Mouse (Mus musculus) layer of hippocampus, postnatal 36 days (tissue): ENCODE data around the gene Sarnp. TPM values are rescaled to one million over a fixed set of nuclear protein-coding genes. Genes with fewer than 3 reads are reported as not detected.
"Not testable (repeated sequence)": the region's sequence is repeated elsewhere in the genome, so short reads cannot be mapped to it uniquely, and the experiment has no call there.

Source experiments
- DNase-seq, 2 experiments: peaks; one replicate each; pipeline ENCODE4 v3.0.0; 2022
- total RNA-seq, 2 experiments: library from RNA; stranded (reverse); gene quantifications; 2 replicates each; pipeline ENCODE4 v1.2.3; 2021

Sarnp gene
- total RNA-seq, 2 experiments from 2014 or later: 38.9 to 39.5 TPM

DNA sequence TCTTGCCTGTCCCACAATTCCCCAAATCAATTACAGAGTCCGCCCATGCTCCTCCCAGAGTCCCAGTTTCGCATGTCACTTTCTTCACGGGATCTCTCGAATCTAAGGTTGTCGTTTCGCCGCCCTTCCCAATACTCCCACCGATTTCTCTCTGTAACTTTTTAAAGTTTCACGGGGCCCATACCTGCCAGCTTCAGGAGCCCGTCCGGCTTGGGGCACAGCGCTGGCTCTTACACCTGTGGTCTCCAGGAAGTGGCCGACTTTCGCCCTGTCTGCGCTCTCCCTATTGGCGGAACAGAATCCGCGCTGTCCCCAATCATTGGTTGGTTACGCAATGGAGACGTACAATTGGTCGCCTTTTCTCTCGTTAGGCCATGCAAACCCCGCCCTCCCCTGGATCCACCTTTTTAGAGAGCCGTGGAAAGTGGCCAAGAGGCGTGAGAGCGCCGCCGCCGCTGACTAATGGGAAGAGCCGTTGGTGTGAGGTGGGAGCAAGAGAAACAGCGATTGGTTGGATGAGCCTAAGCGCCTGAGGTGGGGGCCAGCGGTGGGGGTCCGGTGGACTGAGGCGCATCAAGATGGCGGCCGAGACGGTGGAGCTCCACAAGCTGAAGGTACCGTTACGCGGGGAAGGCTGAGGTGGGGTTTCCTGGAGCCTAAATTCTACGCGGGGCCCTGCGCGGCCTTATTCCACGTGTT lies 4.4 kb downstream of the Sarnp start, which contains the start of gene Ormdl2:
TSS of gene Ormdl2 (minus strand) at position 288 of the 699 bp plus-strand sequence.
- peak; percentile 98 to 99 for DNase-seq

DNA sequence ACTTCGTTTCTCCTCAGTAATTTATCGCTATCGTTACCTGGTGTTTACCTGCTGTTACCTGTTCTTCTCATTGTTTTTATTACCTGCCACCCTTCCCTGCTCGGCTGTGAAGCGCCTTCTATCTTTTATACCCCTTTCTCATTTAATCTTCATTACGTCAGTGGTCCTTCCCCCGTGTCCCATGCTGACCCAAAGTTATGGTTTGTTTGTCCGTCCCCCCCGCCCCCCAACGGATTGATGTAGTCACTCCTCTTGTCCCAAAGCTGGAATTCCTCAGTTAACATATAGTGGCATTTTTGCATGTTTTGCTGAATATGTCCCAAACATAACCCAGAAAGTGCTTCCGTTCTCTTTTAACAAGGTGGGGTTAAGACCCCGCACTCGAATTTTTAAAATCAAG lies 5.0 kb downstream of the Sarnp start:
- DNase-seq: no peak

DNA sequence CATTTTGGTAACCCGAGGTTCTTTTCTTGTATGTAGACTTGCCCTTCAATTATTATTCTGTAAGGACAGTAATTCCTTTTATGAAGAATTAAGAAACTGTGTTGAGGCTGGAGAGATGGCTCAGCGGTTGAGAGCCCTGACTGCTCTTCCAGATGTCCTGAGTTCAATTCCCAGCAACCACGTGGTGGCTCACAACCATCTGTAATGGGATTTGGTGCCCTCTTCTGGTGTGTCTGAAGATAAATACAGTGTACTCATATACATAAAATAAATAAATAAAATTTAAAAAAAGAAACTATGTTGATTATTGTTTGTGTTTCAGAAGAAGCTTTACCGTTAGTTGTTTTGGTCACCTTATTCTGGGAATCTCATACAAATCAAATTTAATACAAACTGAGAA lies 6.0 kb downstream of the Sarnp start:
- DNase-seq: not testable (repeated sequence)

DNA sequence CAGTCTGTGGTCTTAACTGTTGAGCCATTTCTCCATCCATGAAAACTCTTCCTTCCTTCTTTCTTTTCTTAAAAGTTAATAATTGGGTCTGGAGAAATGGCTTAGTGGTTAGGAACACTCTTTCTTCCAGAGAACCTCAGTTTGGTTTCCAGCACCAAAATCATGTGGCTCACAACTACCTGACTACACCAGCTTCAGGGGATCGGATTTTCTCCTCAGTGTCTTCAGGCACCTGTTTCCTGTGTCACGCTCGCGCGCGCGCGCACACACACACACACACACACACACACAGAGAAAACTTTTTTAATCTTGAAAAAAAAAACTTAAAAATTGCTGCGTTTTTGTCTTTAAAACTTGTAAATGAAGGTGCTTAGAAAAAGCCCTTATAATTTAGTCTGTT lies 6.7 kb downstream of the Sarnp start:
- no peak for DNase-seq

DNA sequence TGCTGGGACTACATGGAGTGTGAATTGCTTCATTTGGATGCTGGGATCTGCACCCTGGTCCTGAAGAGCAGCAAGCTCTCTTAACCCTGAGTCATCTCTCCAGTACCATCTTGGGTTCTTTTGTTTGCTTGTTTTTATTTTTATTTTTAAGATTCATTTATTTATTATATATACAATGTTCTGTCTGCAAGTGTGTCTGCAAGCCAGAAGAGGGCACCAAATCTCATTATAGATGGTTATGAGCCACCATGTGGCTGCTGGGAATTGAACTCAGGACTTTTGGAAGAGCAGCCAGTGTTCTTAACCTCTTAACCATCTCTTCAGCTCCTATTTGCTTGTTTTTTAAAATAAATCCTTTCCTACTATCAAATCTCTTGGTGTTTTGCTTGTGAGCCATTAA lies 20.3 kb downstream of the Sarnp start:
- no peak for DNase-seq

DNA sequence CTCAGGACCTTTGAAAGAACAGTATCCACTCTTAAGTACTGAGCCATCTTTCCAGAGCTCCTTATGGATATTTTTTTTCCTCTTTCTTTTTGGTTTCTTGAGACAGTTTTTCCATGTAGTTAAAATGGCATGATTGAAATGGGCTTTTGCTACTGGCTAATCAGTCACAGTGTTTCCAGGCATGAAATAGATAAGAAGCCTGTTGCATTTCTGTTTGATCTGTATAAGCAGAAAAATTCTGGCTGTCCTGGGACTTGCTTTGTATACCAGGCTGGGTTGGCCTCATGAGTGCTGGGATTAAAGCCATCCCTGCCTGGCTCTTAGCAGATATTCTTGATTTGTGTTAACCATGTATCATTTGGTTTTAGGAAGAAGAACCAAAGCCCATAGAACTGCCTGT lies 22.3 kb downstream of the Sarnp start:
- DNase-seq: no peak

DNA sequence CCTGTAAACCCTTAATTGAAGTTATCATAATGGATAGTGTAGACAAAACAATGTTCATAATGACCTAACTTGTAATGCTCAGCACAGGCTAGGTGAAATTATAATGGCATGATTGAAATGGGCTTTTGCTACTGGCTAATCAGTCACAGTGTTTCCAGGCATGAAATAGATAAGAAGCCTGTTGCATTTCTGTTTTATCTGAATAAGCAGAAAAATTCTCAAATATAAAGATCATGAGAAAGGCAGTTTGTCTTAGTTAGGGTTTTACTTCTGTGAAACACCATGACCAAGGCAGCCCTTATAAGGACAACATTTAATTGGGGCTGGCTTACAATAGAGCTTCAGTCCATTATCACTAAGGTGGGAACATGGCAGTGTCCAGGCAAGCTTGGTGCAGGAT lies 23.5 kb downstream of the Sarnp start:
- DNase-seq: no peak

DNA sequence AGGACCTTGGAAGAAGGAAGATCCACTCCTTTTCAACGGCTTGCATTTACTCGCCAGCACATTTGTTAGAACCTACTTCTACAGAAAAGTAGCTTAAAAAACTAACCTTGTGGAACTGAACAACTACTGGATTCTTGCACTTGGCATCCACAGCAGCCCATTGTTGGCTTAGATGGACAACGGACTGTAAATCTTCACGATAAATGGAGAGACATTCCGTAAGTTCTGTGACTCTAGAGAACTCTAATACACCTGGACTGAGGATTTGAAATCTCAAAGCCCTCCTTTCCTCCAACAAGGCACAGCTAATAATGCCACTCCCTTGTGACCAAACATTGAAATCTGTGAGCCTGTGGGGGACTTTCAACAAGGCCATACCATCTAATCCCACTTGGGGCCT lies 26.1 kb downstream of the Sarnp start:
- no peak for DNase-seq

DNA sequence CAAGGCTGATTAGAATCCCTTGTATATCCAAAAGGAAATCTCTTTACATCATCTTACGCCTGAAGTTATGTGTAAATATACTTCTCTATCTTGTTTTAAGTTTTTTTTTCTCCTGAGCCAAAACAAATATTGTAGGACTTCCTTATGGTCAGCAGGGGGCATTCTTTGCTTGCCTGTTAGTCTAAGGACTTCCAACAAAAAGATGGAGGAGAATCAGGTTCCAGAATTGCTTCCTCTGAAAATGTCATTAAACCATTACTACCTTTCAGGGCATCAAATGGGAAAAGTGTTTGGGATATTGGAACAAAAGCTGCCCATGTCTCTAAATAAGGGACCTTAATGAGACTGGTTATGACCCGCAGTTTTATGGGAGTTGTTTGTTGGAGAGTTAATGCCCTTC lies 28.4 kb downstream of the Sarnp start:
- DNase-seq: no peak

DNA sequence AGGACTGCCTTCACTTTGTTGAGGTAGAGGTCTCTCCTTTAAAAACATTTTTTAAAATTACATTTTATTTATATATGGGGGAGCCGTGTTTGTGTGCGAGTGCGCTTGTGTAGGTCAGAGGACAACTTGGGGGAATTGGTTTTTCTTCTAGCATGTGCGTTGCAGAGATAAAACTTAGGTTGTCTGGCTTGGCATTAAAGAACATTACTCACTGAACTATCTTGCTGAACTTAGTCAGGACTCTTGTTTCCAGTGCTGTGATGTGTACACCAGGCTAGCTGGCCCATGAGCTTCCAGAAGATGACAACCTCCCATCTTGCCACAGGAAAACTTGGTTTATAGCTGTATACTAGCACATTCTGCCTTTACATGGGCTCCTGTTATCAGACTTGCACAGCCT lies 29.5 kb downstream of the Sarnp start:
- DNase-seq: no peak

DNA sequence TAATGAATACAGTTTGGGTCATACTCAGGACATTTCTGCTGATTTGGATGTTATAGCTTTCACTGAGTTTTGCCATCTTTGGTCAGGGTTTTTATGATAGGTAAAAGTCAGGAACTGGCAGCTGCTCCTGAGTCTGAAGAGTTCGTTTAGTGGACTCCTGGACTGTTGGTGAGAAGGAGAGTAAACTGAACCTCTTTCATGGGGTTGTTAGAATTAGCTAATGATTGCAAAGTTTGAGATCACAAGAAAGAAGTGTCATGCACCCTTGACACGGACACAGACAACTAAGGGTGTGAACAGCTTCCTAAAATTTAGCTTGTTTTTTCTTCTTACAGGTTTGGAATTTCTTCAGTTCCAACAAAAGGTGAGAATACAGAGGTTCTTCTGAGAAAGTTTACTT lies 31.3 kb downstream of the Sarnp start:
- DNase-seq: no peak

DNA sequence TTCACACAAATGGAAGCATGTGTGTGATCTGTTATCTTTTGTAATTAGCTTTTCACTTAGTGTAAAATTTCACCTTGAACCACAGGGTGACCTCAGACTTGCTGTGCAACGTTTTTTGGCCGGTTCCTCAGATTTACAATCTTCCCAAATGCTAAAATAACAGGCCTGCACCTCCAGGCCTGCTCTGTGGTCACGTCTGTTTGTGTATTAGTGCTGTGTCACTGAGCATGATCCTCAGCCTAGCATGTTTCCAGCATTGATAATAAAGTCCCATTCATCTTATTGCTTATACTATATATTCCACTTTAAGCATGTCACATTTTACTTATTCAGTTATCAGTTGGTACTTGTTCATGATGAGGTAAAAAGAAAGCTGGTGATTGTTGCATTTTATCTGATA lies 33.2 kb downstream of the Sarnp start:
- no peak for DNase-seq

DNA sequence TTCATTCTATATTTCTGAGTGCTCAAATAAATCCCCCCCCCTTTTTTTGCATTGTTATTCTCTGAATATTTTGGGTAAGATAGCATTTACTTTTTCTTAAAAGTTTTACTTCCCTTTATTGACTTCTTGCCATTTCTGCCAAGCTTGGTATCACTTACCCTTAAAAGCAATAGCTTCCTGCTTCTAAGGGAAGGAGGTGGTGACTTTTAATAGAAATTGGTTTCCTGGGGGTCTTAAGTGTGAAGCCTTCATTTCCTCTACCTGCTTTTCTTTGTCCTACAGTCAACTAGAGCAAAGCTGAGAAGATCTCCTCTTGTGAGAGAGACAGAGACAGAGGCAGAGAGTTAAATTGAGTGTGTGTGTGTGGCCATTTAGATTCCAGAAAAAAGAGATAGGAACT lies 44.0 kb downstream of the Sarnp start:
- DNase-seq: no peak

DNA sequence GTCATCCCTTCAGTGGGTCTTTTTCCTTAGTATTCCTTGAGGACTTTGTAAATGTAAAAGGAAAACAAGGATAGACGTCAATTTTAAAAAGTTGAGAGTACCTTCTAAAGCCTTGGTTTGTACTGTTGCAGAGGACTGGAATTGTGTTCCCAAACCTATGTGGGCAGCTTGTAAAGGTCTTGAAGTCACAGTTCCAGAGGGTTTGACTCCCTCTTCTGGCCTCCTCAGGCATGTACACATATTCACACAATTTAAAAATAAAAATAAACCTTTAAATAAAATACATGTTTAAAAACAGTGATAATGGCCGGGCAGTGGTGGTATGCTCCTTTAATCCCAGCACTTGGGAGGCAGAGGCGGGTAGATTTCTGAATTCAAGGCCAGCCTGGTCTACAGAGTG lies 48.9 kb downstream of the Sarnp start:
- no peak for DNase-seq

DNA sequence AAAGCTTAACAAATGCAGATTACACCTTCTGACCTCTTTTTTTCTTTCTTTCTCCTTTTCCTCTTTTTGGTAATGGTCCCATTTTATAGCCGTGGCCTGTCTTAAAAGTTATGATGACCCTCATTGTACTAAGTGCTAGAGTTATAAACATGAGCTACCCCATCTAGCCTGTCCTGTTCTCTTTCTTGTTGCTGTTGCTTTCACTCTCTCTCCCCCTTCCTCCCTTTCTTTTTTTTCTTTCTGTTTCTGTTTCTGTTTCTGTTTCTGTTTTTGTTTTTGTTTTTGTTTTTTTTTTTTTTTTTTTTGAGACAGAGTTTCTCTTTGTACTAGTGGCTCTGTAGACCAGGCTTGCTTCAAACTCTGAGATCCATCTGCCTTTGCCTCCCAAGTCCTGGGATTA lies 49.4 kb downstream of the Sarnp start:
- DNase-seq: no peak

DNA sequence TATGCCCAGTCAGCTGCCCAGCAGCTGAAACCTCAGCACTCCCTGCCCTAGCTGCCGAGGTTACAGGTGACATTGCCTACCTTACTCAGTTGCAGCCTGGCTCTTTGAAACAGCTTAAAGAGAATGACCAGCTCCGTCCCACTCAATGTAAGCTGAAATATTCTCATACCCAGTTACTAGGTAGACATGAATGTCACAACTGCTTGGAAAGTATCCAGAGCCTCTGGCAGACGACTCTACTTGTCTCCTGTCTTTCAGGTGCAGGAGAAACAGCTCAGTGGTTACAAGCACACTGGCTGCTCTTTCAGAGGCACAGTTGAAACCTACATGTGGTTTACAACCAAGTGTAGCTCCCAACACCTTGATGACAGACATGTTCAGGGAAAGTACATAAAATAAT lies 53.2 kb downstream of the Sarnp start:
- DNase-seq: no peak

DNA sequence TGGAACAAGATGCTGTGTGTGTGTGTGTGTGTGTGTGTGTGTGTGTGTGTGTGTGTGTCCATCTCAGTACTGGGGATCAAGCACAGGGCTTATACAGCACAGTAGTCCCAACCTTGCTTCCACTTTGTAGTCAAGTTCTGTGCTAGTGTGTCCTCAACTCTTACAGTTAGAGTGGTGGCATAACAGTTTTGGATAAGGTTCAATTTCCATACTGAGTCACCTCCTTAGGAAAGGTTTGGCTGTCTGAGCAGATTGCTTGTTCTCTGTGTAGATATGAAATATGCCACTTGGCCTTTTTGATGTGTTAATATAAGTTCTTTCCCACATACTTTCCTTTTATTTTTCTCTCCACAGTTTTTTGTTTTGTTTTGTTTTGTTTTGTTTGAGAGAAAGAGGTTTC lies 61.2 kb downstream of the Sarnp start:
- no peak for DNase-seq

DNA sequence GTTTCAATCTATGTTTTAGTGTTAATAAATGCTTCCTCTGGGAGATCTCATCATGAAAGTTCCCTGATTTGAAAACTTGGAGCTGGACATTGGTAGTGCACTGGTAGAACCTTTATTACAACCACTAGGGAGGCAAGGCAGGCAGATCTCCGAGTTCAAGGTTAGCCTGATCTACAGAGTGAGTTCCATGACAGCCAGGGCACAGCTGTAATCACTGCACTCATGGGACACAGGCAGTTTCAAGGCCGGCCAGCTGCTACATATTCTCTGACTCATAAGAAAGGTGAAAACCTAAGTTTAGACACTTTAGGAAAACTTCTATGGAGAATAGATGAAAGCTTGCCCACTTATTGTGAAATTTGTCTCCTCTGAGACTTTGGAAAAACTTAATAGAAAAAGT lies 61.7 kb downstream of the Sarnp start:
- DNase-seq: no peak

DNA sequence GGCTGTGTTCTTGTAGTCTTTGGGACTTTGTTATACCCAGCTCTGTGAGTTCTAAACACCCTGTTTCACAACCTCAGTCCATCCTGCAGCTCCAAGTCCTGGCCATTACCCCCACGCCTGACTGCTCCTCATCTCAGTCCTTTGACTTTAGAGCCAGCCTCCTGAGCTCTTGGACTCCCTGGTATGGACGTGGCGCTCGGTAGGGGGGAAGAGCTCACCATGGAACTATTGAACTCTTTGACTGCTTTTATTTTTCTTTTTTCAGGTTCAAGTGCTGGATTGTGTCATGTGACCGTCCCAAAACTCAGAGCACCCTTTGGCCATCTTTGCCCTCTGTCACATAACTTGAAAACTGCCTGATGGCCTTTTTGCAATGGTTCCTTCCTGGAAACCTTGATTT lies 64.9 kb downstream of the Sarnp start:
- DNase-seq: no peak

DNA sequence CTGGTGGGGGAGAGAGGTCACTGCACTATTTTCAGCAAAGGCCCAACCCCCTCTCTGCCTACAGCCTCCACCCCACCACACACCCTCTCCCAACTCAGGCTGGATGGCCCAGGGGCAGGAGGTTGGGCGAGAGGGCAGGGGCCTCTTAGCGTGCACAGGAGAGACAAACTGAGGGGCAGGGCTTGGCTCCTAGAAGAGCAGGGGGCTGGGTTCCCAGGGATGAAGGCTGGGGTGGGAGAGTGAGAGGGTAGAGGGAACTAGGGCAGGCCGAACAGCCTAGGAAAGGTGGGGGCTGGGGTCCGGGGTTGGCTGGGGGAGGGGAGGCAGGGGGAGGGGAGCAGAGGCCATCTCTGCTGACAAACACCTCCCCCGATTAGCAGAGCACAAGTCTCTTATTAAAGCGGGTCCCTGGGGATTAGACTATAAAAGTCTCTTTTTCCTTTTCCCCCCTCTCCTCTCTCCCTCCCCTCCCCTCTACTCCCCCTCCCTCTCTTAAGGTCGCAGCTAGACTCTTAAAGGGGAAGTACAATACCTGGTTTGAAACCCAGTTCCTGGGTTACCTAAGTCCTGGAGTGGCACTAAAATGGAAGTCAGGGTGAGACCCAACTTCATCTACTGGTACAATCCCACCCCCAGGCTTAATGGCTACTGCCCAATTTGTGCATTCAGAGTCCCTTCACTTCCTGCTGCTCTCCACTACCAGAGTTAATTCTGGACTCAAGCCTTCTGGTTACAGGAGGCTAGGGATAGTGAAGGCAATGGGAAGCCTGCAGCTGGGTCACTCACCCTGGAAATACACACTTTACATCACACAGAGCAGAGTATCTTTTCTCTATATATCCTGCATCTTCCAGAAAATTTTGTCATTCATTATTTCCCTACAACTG lies 72.1 kb downstream of the Sarnp start:
- no peak for DNase-seq

DNA sequence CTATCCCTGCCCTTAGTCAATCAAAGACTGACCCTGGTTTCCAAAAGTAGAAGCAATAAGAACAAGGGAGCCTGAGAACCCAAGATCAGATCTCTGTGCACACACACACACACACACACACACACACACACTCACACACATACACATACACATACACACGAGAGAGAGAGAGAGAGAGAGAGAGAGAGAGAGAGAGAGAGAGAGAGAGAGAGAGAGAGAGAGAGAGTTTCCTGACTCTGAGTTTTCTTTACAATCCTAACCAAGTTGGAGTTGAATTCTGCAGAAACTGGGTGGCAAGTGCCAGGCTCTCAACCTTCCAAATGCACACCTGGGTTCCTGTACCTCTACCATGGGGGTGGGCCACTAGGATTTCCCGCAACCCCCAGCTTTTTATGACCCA lies 72.7 kb downstream of the Sarnp start:
- no peak for DNase-seq

DNA sequence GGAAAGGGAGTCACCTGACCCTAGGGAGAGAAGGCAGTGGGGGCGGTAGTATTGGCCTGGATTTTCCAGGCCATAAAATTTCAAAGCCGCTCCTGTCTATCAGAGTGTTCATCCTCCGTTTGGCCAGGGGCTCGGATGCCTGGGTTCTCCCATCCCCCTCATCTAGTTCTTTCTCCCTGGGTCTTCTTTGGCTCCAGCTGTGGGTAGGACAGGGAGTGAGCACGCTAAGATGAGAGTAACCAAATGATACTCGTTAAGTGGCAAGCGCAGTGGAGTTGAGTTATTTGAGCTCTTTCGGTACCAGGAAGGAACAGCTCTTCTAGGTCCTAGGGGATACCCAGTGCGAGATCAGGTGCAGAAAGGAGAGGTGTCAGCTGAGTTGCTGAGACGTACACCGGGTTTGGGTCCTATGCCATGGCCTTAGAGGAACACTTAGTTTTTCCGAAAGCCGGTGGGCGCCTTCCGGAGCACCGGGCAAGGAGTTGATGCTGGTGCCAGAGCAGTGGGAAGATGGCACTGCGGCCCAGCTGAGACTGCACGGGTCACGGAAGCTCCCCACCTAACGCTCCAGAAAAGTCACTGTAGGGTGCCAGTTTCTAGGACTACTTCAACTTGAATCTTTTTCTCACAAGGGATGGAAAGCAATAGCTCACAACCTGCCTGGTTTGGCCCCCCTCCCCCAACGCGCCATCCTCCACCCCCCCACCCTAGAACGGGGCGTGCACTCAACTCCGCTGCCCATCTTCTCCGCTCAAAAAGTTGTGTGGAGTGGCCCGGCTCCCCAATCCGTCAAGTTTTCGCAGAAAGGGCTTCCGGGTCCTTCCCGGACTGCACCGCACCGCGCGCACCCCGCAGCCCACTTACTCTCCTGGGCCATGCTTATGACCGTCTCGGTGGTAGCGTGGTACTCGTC lies 73.5 kb downstream of the Sarnp start:
- DNase-seq: no peak
